In genomic region chr13:91462893-91463481, GRCm38 (mm10) we compare ENCODE assay signal across 7 mouse cellular contexts. TPM values are rescaled to one million over a fixed set of nuclear protein-coding genes. Genes with fewer than 3 reads are reported as not detected.
A peak's percentile ranks its signal among the peaks of the same experiment; 100 is the strongest.
DNase-seq lines count a peak whose midpoint lies in the region; ATAC-seq lines count a peak whose summit lies in the region.

No protein-coding gene starts in this region.

- H3K4me3 ChIP-seq in neural tube, embryonic 11.5 days (ENCODE audit: low read depth, low read length), result no peak overlapping the region
- no peak overlapping the region; the same call in 1 of the 2 replicates for H3K4me3 ChIP-seq in embryonic facial prominence, embryonic 11.5 days (ENCODE audit: low read depth, low read length)
- no peak overlapping the region for H3K4me3 ChIP-seq in liver, embryonic 16.5 days (ENCODE audit: low read depth, low read length)

- no peaks in the 10 kb centered on the region for H3K9me3 ChIP-seq in neural tube, embryonic 11.5 days (ENCODE audit: control insufficient read depth, low read length)
- no peaks in the 10 kb centered on the region for H3K9me3 ChIP-seq in embryonic facial prominence, embryonic 11.5 days (replicated peaks; ENCODE audit: control insufficient read depth, low read length)
- no peaks in the 10 kb centered on the region for H3K9me3 ChIP-seq in liver, embryonic 16.5 days (replicated peaks; ENCODE audit: control insufficient read depth, low read length)

- no peak overlapping the region for H3K9ac ChIP-seq in neural tube, embryonic 11.5 days (ENCODE audit: low read length)
- H3K9ac ChIP-seq in embryonic facial prominence, embryonic 11.5 days (replicated peaks; ENCODE audit: low read length), result no peak overlapping the region
- H3K9ac ChIP-seq in liver, embryonic 16.5 days (ENCODE audit: low read depth, low read length), result no peak overlapping the region

- peak; percentile 18 for DNase-seq in neural tube, embryonic 11.5 days (ENCODE audit: low spot score)
- DNase-seq in neural tube, embryonic 10.5 days (ENCODE audit: extremely low spot score, low spot score), result no peak
- peak; percentile 45 for DNase-seq in embryonic facial prominence, embryonic 11.5 days (ENCODE audit: low spot score)
- peak; percentile 31 to 32 for DNase-seq in kidney, adult 8-10 months
- peak; percentile 43 for DNase-seq in skeletal muscle tissue, adult 2 months (ENCODE audit: low read depth, low spot score)
- no peak for DNase-seq in ovary, postnatal 10 days (ENCODE audit: low spot score)

- ATAC-seq in neural tube, embryonic 11.5 days (ENCODE audit: insufficient read depth, low FRiP score, low TSS enrichment), result no peak
- ATAC-seq in embryonic facial prominence, embryonic 11.5 days (replicated peaks; ENCODE audit: insufficient number of reproducible peaks, low FRiP score, low TSS enrichment, low read depth), result no peak
- no peak for ATAC-seq in liver, embryonic 16.5 days (ENCODE audit: low read depth)

- peak overlapping the region; percentile 91; the same call in 1 of the 2 replicates for H3K4me2 ChIP-seq in neural tube, embryonic 11.5 days (ENCODE audit: low read depth)
- H3K4me2 ChIP-seq in embryonic facial prominence, embryonic 11.5 days (ENCODE audit: low read depth, low read length), result peak overlapping the region; percentile 0; the same call in 1 of the 2 replicates
- H3K4me2 ChIP-seq in liver, embryonic 16.5 days (ENCODE audit: low read depth, low read length), result peak overlapping the region; percentile 22; the same call in 1 of the 2 replicates

- no peaks in the 10 kb centered on the region for H3K36me3 ChIP-seq in neural tube, embryonic 11.5 days (ENCODE audit: control insufficient read depth, insufficient read depth, low read length)
- H3K36me3 ChIP-seq in embryonic facial prominence, embryonic 11.5 days (replicated peaks; ENCODE audit: control insufficient read depth, insufficient read depth, low read depth, low read length), result no peaks in the 10 kb centered on the region
- no peaks in the 10 kb centered on the region for H3K36me3 ChIP-seq in liver, embryonic 16.5 days (ENCODE audit: control insufficient read depth, insufficient read depth)

- whole genome bisulfite sequencing in neural tube, embryonic 11.5 days, result 30% methylated on average over 9 of the region's 9 CpGs
- WGBS in embryonic facial prominence, embryonic 11.5 days, result 24% methylated on average over 9 of the region's 9 CpGs
- 20% methylated on average over 9 of the region's 9 CpGs for WGBS in liver, embryonic 16.5 days (ENCODE audit: insufficient replicate concordance)

- H3K4me1 ChIP-seq in neural tube, embryonic 11.5 days (ENCODE audit: control insufficient read depth, insufficient read depth, low read length), result peaks cover 7% of the 10 kb centered on the region
- no peaks in the 10 kb centered on the region; the same call in 1 of the 2 replicates for H3K4me1 ChIP-seq in embryonic facial prominence, embryonic 11.5 days (ENCODE audit: control insufficient read depth, insufficient read depth, low read length)
- H3K4me1 ChIP-seq in liver, embryonic 16.5 days (ENCODE audit: control insufficient read depth, low read depth, low read length), result peaks cover 41% of the 10 kb centered on the region

- no peak overlapping the region for H3K27ac ChIP-seq in neural tube, embryonic 11.5 days (ENCODE audit: low read depth, low read length)
- H3K27ac ChIP-seq in embryonic facial prominence, embryonic 11.5 days (replicated peaks; ENCODE audit: low read depth, low read length), result no peak overlapping the region
- H3K27ac ChIP-seq in liver, embryonic 16.5 days (ENCODE audit: low read length), result peak overlapping the region; percentile 1

- no peaks in the 10 kb centered on the region for H3K27me3 ChIP-seq in neural tube, embryonic 11.5 days (ENCODE audit: control insufficient read depth, insufficient read depth, low read length)
- H3K27me3 ChIP-seq in embryonic facial prominence, embryonic 11.5 days (ENCODE audit: control insufficient read depth, insufficient read depth, low read length), result no peaks in the 10 kb centered on the region
- no peaks in the 10 kb centered on the region for H3K27me3 ChIP-seq in liver, embryonic 16.5 days (ENCODE audit: control insufficient read depth, insufficient read depth, low read depth, low read length)

RNA-seq across cellular contexts. Expression of gene Ssbp2, which starts 2.9 kb away (rescaled TPM):
- polyA plus RNA-seq in neural tube, embryonic 11.5 days (2014; fragmentation: Nextera tagmentation; extraction: Ambion mirVana), result 146 TPM in 2 replicates
- polyA plus RNA-seq in embryonic facial prominence, embryonic 11.5 days (2014; fragmentation: Nextera tagmentation; extraction: Ambion mirVana), result 193 and 198 TPM in 2 replicates
- 40.0 and 44.3 TPM in 2 replicates for polyA plus RNA-seq in liver, embryonic 16.5 days (2015; fragmentation: Nextera tagmentation; extraction: Ambion mirVana)

Comparison
In these comparisons a context has a peak if more than half of its experiments do, and no peak if none do; other contexts are left out.
1. DNase-seq: peak in neural tube, embryonic 11.5 days (single experiment), embryonic facial prominence, embryonic 11.5 days (single experiment), kidney, adult 8-10 months (2 of 2) and skeletal muscle tissue, adult 2 months (single experiment); none in neural tube, embryonic 10.5 days (single experiment) and ovary, postnatal 10 days (single experiment).
2. H3K4me2 ChIP-seq: peak in every context shown above with its lines; median percentile 91 in neural tube, embryonic 11.5 days; 22 in liver, embryonic 16.5 days; 0 in embryonic facial prominence, embryonic 11.5 days.